Mouse (Mus musculus): ENCODE data around the gene Lpar1. TPM values are rescaled to one million over a fixed set of nuclear protein-coding genes. Genes with fewer than 3 reads are reported as not detected.
"Not testable (repeated sequence)": the region's sequence is repeated elsewhere in the genome, so short reads cannot be mapped to it uniquely, and the experiment has no call there.

Gene Lpar1
- total RNA-seq, 2 experiments from 2014 or later, result 4.4 to 10.2 TPM

DNA sequence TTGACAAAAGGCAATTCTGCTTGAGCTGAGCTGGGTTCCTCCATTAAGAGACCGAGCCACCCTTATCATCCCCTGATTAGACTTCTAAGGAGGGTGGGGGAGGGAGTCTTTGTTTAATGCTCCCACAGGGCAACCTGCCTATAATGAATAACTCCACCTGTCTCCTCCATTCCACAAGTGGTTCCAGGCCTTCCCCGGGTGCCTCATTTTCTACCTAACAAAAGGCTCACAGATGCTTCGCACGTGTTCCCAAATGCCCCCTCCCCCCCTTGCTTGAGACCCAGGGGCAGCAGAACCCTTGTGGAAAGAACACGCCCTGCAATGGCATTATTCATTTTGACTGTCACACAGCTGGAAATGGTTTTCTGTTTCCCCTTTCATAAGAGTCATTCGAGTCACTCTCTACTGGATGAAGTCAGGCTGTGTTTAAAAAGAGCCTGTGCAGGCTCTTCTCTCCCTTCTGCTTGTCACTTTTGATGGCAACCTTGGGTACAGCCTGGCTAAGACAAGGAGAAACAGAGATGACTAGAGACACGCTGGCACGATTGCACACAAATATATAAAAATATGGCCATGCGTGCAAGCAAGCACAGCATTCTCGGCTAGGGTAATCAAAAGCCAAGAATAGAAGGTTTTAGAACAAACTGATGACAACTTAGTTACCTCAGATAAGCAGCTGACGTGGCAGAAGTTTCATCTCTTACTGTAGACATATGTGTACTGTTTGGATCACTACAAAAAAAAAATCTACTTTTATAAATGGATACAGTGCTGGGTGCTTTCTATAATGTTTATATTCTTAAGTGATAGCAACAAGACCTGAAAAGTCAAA is 7.0 kb downstream of the Lpar1 start:
- DNase-seq (ENCODE audit: low spot score), result no peak

DNA sequence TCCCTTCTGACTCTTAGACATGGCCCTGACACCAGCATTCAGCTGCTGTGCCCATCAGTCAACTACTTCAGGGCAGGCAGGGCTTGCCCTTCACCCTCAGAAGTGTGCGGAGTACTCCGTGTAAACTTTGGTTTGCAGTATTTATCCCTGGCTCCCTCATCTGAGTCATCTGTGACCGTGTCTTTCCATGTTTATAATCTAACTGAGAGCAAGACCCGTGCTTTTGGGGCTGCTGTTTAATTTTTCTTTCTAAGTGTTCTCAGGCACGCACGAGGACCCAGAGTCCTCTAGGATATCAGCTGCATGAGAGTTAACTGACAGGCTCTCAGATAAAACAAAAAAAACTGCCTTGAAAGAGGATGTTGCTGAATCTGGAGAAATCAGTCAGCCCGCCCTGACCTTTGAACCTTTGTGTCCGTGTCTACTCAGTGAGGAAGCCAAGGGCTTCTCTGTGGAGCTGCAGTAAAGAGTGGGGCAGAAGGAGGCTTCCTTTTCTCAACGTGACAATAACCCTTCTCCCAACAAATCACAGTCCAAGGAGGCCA is 7.7 kb downstream of the Lpar1 start:
- no peak for DNase-seq (ENCODE audit: low spot score)

DNA sequence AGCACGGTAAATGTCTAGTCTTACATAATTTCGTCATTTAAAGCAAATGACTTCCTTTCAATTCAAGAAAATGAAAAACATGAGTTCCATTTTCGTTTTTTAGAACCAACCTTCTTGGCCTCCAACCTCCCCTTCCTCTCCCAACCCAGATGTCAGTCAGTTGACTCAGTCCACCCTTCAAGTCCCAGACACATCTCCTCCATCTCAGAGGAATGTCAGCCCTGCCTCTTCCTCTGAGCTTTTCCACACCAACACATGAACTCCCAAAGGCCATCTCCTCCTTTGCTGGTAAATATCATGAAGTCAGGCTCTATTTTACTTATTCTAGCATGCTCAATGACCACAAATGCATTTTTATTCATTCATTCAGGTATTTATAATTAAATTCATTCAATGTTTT is 10.5 kb downstream of the Lpar1 start:
- no peak for DNase-seq (ENCODE audit: low spot score)

DNA sequence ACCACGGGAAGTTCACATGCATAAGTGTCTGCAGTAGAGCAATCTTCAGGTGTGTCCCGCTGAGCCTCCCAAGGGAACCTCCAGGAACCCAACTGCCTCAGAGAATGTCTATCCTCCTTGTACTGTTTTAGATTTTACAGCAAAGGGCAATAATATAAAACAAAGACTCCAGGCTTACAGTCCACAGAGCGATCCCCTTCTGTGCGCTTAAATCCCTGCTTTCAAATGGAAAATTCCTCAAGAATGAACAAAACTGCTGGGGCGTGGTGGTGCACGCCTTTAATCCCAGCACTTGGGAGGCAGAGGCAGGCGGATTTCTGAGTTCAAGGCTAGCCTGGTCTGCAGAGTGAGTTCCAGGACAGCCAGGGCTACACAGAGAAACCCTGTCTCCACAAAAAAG is 11.0 kb downstream of the Lpar1 start:
- DNase-seq (ENCODE audit: low spot score), result not testable (repeated sequence)

DNA sequence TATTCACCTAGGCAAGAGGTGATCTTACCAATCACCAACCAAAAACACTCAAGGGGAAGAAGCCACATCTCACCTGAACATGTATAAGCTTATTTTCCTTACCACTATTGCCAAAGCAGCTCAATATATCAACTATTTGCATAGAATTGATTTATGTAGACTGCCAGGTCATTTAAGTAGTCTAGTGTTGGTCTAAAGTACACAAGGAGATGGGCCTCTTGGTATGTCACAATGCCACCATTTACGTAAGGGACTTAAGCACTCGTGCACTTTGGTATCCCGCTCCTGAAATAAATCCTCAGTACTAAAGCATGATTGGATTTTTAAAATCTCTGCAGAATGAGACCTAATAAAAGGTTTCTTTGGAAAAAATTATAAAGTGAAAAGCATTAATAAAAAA is 12.9 kb downstream of the Lpar1 start:
- no peak for DNase-seq (ENCODE audit: low spot score)

DNA sequence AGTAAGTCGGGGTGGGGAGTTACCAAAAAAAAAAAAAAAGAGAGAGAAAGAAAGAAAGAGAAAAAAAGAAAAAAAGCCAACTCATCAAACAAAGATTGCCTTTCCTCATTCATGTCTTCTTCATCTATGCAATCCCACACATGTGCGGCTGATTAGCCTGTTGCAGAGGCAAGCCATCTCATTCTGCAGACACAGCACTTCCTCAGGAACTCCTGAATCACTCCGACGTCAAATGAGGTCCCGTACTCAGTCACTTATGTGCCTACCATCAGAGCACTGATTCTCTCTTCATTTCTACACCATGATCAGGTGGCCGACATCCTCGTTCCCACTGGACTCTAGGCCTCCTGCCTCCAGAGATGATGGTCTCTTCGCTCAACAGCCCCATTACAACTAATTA is 13.3 kb downstream of the Lpar1 start:
- no peak for DNase-seq (ENCODE audit: low spot score)

DNA sequence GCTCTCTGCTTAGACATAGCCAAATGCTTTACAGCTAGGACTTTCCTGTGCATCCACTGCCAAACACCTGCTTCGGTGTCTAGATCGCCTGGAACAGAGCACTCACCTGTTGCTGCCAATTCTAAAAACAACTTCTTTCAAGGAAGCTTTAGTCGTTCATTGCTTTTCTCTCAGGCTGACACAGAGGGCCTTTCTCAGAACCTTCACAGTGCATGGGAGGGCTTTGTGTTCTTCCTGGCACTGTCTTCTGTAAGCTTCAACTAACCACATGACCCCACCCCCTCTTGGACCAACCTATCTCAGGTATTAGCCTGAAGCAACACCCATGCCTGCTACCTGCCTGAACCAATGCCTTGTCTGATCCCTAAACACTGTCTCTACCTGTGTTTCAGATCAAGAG is 15.0 kb downstream of the Lpar1 start:
- no peak for DNase-seq (ENCODE audit: low spot score)

DNA sequence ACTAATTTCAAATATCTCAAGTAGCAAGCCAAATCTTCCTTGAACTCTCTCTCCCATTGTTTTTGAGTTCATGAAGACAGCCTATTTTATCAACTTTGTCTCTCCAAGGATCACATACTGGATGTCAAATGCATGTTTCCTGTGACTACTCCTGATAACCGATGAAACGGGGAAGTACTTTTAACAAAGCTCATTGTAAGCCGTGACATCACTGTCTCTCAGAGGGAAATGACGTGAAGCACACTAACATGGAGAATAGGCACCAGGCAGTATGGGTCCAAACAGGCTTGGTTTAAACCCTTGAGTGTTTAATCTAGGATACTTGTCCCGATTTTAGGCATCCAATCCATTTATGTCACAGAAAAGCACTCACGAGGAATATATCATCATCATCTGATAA is 17.9 kb downstream of the Lpar1 start:
- no peak for DNase-seq (ENCODE audit: low spot score)

DNA sequence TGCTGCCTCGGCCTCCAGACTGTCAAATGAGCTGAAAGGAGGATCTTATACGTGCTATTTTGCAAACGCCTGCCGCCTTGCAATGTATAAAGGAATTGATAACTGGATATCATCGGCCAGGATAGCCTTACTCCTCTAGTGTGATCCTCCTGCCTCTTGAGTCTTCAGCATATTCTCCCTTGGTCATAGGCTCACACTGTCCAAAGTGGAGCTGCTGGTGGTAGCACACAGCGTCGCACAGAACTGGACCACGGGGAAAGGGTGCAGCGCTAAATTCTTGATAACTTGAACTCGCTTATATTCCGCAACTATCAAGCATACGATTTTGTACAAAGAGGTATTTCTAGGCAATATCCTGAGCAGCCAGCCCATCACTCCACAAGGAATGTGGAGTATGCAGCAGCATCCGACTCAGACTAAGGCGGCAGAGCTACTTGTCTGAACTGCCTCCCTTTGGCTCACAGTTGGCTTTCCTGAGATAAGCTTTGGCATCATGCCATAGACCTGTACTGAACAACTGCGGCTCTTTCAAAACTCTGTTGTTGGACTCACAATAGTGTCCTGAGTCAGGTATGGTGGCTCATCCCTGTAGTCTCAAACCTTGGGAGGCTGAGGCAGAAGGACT is 18.9 kb downstream of the Lpar1 start:
- no peak for DNase-seq (ENCODE audit: low spot score)

DNA sequence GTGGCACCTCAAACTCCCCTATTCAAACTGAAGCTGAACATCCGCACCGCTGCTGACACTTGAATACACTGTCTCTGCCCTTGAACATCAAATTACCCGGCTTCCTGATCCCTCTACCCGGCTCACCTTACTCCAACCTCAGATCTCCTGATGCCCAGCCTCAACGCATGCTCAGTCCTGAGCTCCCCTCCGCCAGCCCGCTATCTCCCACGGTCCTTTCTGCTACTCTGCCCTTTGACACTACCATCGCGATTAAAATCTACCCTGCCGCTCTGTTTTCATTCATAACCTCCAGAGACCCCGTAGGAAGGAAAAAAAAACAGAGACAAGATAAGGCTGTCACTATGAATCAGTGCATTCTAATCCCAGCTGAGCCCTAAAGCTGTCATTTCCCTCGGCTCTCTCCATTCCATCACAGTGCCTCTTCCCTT is 19.5 kb downstream of the Lpar1 start:
- DNase-seq (ENCODE audit: low spot score), result no peak

DNA sequence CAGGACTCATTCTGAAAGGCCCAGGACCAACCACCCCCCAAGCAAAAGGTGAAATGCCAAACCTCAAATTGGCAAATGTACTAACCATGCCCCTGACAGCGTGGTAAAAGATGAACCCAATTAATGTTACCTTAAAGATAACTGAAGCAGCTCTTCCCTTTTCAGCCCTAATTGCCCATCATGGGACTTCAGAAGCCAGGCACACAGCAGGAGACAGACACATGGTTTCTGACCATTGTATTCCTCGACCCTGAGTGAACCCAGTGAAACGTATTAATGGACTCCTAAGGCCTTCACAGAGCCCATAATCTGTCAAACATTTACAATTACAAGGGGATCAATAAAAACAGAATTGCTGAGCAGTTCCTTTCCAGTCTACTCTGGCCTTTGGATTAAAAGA is 20.2 kb downstream of the Lpar1 start:
- DNase-seq (ENCODE audit: low spot score), result no peak

DNA sequence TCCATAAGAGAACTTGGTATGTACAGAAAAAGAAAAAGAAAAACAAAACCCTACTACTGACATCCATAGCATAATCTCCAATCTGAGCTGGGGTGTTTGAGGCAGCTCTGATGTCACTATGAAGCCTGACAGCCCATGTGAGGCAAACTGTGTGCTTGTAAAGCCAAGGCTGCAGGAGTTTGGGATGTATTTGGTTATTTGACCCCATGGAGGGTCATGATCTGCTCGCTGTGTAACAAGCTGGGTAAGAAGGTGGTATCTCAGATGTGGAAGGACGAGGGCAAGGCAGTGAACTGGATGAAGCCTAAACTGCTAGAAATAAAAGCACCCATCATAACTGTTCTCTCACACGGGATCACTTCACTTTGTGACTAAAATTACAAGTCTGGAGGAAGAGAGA is 21.4 kb downstream of the Lpar1 start:
- DNase-seq (ENCODE audit: low spot score), result no peak

DNA sequence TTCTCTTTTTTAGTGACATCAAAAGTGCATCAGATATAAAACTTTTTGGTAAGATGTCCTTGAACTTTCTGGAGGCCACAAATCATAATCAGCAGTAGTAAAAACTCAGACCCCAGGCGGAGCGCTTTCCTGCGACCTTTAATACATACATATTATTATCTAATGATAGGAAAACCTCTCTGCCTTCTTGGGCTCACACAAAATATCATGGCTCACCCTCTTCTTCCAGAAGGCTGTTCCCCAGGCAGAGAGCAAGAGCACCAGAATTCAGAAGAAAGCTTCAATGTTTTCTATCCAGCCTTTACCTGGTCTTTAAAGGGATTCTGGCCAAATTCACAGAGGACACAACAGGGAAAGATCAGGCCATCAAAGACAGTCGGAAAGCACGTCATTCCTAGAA is 23.0 kb downstream of the Lpar1 start:
- no peak for DNase-seq (ENCODE audit: low spot score)

DNA sequence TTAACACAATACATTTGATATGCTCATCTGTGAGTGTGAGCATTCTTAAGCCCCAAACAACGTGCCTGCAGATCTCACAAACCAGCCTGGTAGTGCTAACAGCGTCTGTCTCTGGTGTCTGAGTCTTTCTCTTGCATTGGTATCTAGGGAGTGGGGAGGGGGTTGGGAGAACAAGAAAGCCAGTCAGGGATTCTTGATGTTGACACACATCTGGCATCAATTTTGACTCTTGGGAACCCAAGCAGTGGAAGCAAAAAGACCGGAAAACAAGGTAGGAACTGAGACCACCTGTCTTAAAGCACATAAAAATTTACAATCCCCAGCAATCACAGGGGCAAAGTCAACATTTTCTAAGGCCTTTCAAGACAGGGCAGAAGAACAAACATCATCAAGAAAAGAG is 23.4 kb downstream of the Lpar1 start:
- no peak for DNase-seq (ENCODE audit: low spot score)

DNA sequence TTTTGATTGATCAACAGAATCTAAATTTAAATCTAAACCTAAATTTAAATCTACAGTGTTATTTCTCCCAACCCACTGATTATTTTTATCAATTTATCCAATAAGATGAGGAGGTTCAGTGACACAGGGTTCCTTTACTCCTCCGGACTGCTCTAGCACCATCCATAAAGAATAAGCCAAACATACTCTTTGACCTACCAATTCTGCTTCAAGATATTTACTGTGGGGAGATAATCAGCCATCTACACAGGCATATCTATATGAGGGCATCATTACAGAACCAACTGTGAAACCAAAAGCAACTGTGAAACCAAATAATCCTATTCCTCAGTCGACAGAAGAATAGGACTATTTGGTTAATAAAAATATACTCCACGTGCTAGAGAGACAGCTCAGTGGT is 25.8 kb downstream of the Lpar1 start:
- DNase-seq (ENCODE audit: low spot score), result no peak

DNA sequence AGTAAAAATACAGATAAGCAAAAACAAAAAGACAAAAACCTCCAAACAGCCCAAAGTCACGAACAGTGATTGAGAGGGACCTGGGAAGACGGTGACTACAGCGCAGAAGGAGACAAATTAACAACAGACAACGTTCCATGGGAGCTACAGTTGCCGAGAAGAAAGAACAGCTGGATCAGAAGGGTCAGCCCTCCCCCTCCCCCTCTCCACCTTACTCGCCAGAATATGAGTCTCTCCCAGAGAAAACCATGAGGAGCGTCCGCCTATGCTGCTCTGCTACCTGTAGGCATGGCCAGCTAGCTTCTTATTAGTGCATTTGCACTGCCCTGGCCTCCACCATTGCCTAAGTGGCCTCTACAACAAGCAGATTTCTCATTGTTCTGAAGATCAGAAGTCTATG is 32.6 kb downstream of the Lpar1 start:
- DNase-seq (ENCODE audit: low spot score), result no peak

DNA sequence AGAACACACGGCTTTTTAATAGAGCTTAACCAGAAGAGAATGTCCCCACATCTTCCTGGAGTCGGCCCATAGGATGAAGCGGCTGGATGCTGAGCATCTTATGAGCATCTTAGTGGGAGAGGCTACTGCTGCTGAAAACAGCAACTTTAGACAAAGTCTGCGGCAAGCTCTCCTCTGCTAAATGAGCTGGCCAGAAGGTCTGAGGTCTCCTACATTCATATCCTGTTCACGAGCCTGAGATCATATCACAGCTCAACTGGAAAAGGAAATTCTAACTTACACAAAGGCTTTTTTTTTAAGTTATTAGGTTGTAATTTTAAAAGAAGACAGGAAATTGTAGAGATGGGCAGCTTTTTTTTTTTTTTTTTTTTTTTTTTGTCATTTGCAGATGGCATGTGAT is 33.2 kb downstream of the Lpar1 start:
- DNase-seq (ENCODE audit: low spot score), result no peak

DNA sequence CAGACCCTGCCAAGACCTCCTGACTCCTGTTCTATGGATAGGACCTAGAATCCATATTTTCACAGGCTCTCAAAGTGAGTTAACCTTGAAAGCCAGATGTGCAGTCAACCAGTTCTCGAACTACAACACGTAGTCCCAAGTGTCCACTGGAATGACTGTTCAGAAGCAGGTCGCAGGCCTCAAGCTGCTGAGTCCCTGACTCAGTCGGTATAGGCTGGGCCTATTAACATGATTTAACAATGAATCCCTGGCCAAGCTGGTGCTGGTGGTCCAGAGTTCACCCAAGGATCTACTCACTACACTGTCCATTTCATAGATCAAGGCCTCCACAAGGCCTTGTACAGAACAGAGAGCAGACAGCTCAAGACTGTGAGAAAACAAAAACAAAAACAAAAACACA is 33.8 kb downstream of the Lpar1 start:
- no peak for DNase-seq (ENCODE audit: low spot score)

DNA sequence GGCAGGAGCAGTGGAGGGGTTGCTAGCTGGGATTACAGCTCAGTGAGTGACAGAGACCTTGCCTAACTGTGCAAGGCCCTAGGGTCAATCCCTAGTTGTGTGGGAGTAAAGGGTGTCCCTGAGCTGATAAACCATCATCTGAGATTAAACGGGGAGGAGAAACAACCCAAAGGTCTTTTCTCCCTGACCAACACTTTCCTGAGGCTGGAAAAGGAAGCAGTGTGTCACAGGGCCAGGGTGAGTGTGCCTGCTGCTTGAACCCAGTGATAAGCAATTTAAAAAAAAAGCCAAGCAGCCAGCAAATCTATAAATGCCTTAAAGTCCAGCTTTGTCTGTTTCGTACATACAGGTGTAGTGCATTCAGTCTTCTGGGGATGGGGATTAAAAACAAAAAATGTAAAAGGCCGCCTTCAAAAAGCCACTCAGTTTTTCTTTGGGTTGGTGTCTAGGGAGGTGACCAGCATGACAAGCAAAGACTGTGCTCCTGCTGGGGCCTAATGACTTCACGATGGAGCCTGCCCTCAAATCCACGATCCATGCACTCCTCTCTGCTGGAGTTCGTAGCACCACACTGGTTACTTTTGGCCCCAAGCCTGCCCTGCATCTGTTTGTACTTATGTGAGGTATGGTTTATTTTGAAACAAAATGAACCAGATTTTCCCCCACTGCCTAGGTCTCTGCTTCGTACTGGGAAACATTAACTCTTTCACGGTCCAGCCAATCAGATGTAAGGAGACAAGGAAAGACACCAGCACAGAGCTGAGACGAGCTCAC is 35.3 kb downstream of the Lpar1 start:
- no peak for DNase-seq (ENCODE audit: low spot score)

DNA sequence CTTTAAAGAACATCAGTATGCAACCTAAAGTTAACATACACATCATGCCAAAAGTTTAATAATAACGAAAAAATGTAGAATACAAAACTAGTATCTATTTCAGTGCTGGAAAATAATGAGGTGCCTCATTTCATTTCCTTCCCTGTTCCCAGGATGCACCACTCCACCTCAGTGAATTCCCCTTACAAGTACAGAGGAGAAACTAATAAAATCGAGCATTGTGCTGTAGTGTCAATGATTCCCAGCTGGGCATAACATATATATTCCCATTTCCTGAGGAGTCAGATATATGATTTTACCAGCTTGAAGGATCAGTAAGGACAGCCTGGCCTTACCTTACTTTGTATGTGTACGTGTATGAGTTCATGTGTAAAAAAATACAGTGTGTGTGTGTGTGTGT is 36.9 kb downstream of the Lpar1 start:
- no peak for DNase-seq (ENCODE audit: low spot score)

DNA sequence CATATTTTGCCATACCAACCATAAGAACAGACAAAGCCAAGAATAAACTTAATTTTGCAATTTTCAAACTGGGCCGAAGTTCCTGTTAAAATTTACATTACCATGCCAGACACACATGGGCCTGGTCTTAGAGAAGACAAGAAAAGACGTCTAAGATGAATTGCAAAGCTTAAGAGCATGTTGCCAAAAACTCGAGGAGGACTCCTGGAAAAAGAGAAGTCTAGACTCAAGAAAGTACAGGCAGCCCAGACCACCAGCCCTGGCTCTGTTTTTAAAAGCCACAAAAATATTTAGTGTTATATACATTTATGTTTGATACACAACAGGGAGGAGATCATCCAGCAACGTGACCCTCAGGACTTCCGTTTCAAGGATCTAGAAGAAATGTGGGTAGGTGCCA is 37.5 kb downstream of the Lpar1 start:
- DNase-seq (ENCODE audit: low spot score), result no peak

DNA sequence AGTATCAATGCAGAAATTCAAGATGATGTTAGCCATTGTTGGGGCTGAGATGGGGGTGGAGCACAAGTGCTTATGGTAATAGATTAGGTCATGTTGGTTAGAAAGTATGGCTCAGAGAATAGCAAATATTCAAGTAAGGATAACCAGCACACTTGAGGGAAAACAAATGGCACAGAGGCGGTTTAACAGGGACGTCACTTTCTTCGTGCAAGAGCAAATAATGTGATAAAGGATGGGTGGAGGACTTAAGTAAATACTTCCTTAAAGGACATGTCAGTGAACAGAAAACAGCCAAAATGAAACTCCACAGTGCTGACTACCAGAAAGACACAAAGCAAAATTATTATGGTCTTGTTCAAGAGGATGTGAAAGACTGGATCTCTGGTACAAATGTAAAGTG is 42.1 kb downstream of the Lpar1 start:
- DNase-seq (ENCODE audit: low spot score), result no peak
